Mouse (Mus musculus) ovary, adult 2 months (tissue): Measurements from ENCODE around the gene Ccnyl1. TPM values are rescaled to one million over a fixed set of nuclear protein-coding genes. Genes with fewer than 3 reads are reported as not detected.

Experiments used
- polyA plus RNA-seq: library from polyadenylated mRNA; depleted of rRNA; stranded (reverse); fragments of >200 nt; gene quantifications from 2 replicates; pipeline ENCODE4 v1.2.3, GENCODE M21; 2012; rRNA removed

The Ccnyl1 gene
- 35.9 and 49.9 TPM in 2 replicates for polyA plus RNA-seq

DNA sequence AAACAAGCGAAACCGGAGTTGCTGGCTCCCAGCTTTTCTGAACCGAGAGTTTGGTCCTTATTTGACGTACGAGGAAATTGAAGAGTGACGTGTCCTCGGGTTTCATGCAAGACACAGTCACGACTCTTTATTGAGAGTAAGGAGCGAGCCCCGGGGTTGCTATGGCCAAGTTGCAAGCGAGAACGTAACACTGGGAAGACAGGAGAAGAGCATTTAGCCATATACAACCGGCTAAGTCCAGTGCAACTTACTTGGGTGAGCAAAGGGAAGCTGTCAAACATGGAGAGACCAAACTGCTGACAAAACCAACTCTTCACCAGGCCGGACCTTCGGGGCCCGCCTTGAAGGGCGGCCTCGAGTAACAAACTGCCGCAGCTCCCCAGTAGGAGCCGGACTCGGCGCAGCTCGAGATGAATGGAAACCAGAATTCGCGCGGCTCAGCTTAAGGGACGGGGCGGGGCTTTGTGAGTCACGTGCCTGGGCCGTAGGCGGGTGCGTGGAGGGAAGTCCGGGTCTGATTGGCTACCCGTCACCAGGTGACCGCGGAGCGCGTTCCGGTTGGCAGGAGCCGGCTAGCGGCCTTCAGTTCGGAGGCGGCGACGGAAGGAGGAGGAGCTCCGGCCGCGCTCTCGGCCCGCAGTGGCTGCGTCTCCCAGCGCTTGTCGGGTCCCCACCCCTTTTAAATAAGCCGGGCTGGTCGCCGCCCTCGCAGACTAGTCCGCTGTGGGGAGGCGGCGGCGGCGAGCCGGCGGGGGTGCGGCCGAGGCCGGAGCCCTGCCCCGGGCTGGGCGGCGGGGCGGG lies at the start of gene Ccnyl1:
Ccnyl1 (plus strand) TSS at position 243 of the 801 bp plus-strand sequence.

DNA sequence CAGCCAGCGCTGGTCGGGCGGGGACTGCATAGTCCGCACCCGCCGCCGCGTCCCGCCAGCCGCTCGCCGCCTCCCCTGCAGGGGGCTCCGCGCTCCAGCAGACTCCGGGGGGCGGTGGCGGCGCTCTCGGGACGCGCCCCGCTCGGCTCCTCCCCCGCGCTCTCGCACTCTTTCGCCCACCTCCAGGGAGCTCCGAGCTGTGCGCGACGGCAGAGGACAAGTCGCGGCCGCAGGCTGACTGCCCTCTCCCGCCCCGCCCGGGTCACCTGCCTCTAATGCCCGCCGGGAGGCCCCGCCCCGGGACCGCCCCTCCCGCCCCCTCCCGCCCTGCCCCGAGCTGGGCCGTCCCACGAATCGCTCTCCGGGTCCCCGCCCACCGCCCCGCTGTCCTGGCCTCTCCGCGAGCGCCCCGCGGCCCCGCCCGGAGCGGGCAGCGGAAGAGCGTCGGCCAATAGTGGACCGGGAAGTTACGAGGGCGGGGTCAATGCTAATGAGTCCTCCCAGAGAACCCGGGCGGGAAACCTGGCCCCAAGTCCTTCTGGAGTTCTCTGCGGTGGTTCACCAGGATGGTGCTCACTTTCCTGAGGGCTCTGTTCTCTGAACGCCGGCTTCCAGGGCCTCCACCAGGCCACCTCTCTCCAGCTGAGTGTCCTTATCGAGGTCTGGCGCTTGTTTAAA lies 47.4 kb downstream of the Ccnyl1 start, which contains the start of gene Fzd5:
Fzd5 (minus strand) TSS at position 250 of the 678 bp plus-strand sequence.

Other genes starting within 250 kb of the Ccnyl1 start
- 25.7 and 28.7 TPM in 2 replicates for gene Creb1, start 157.8 kb upstream of the Ccnyl1 start, polyA plus RNA-seq
- gene Mettl21a, start 73.2 kb upstream of the Ccnyl1 start, polyA plus RNA-seq, result 9.8 and 16.4 TPM in 2 replicates
- 21.6 and 27.2 TPM in 2 replicates for gene Fzd5, start 47.3 kb downstream of the Ccnyl1 start, polyA plus RNA-seq